Mouse (Mus musculus) intestine, embryonic 16.5 days (tissue): Measurements from ENCODE around the gene Osm. TPM values are rescaled to one million over a fixed set of nuclear protein-coding genes. Genes with fewer than 3 reads are reported as not detected.

Source experiments
- ATAC-seq: fragments of 200-750 bp; cut with Nextera tagmentation; 2 replicates; pipeline ENCODE4 v1.8.0; 2017; ENCODE audit warnings: moderate TSS enrichment, moderate library complexity
- H3K27ac ChIP-seq: fragments of 300-500 bp; sonication (generic); 2 replicates; pipeline ENCODE4 v1.5.1; 2014; ENCODE audit warnings: mild to moderate bottlenecking, low read length
- H3K27me3 ChIP-seq: fragments of 300-500 bp; sonication (generic); replicated peaks from 2 replicates; pipeline ENCODE4 v1.6.1; 2014; ENCODE audit warnings: low read length, control low read depth, mixed read lengths; ENCODE audit not compliant: control insufficient read depth, insufficient read depth
- H3K36me3 ChIP-seq: fragments of 300-500 bp; sonication (generic); 2 replicates; pipeline ENCODE4 v1.6.1; 2014; ENCODE audit warnings: low read length, control low read depth; ENCODE audit not compliant: control insufficient read depth, insufficient read depth
- H3K4me1 ChIP-seq: fragments of 300-500 bp; sonication (generic); 2 replicates; pipeline ENCODE4 v1.6.1; 2014; ENCODE audit warnings: low read length, control low read depth, mixed read lengths; ENCODE audit not compliant: control insufficient read depth, insufficient read depth
- H3K4me2 ChIP-seq: fragments of 300-500 bp; sonication (generic); 2 replicates; pipeline ENCODE4 v1.6.1; 2014; ENCODE audit warnings: low read depth, low read length, control low read depth
- H3K4me3 ChIP-seq: fragments of 300-500 bp; sonication (generic); 2 replicates; pipeline ENCODE4 v1.5.1; 2014; ENCODE audit warnings: mild to moderate bottlenecking, low read length
- H3K9ac ChIP-seq: fragments of 300-500 bp; sonication (generic); 2 replicates; pipeline ENCODE4 v1.6.1; 2014; ENCODE audit warnings: low read depth, low read length
- H3K9me3 ChIP-seq: fragments of 300-500 bp; sonication (generic); 2 replicates; pipeline ENCODE4 v1.6.1; 2016; ENCODE audit warnings: low read length, control low read depth; ENCODE audit not compliant: control insufficient read depth
- WGBS: fragments of 180-500 bp; shearing (Covaris S2); extraction: QIAGEN DNeasy Blood & Tissue Kit; methylation state at CpG from one replicate; pipeline ENCODE4 v1.1.7; 2014; 5-methylcytosine and 5-hydroxymethylcytosine counted together
- polyA plus RNA-seq: library from polyadenylated mRNA; unstranded; fragments of >200 nt; fragmentation: Nextera tagmentation; extraction: Ambion mirVana; gene quantifications from 2 replicates; pipeline ENCODE4 v1.2.1, GENCODE M21; 2015

The Osm gene
- polyA plus RNA-seq, 1 experiment from 2014 or later = 0.12 TPM

DNA sequence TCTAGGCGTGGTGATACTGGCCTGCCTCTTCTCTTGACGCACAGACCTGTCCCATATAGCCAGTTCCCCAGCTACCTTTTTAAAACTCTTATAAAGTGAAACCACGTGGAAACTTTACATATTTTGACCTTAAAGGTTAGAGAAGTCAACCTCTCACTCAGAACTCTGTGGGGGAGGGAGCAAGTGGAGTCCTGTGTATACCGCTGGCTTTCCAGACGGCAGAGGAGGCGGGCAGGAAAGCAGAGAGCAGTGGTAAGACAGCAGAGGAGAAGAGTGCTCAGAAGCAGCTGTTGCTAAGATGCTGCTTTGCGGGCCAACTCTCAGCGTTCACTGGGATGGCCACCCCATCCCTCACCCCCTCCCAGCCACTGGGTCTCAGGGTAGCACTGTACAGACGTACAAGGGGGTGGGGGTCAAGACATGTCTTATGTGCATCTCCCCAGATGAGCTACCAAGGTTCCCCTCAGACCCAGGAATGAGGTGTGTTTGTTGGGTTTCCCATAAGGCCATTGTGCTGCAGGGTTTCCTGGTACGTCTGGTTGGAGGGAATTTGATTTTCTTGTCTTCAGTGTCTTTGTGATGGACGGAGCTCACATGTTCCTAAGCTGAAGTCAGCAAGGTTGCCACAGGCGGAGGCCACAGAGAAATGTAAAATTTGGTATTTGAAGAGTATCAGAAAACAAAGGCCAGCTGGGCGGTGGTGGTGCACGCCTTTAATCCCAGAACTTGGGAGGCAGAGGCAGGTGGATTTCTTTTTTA is 11.2 kb downstream of the Osm start:
- H3K4me3 ChIP-seq = no peak overlapping the region
- no peaks in the 10 kb centered on the region for H3K36me3 ChIP-seq
- 70% methylated on average over 14 of the region's 14 CpGs for WGBS
- no peaks in the 10 kb centered on the region for H3K27me3 ChIP-seq
- no peaks in the 10 kb centered on the region for H3K9me3 ChIP-seq
- H3K4me1 ChIP-seq = no peaks in the 10 kb centered on the region
- no peak overlapping the region for H3K9ac ChIP-seq
- ATAC-seq = no peak
- H3K27ac ChIP-seq = no peak overlapping the region
- no peak overlapping the region for H3K4me2 ChIP-seq

DNA sequence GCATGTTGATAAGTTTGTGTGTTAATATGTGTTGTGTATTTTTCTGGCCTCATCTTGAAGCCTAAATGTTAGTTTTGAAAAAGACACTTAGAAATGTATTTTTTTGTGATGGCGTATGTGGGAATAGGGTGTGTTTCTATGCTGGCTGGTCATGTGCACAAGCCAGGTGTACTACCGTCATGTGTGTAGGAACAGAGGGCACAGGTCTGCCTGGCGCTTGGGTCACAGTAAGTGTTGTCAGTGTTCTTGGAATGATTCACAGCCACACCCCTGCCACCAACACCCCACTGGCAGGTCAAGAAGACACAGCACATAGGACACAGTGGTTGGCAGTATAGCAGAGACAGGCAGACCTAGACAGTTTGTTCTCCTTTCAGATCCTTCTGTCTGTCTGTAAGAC is 12.9 kb downstream of the Osm start:
- no peaks in the 10 kb centered on the region for H3K9me3 ChIP-seq
- no peak overlapping the region for H3K9ac ChIP-seq
- H3K36me3 ChIP-seq = no peaks in the 10 kb centered on the region
- ATAC-seq = peak; percentile 61; the same call in 1 of the 2 replicates
- H3K4me1 ChIP-seq = no peaks in the 10 kb centered on the region
- WGBS = 80% methylated on average over 3 of the region's 3 CpGs
- no peak overlapping the region for H3K27ac ChIP-seq
- H3K4me3 ChIP-seq = no peak overlapping the region
- H3K27me3 ChIP-seq = no peaks in the 10 kb centered on the region
- no peak overlapping the region for H3K4me2 ChIP-seq

DNA sequence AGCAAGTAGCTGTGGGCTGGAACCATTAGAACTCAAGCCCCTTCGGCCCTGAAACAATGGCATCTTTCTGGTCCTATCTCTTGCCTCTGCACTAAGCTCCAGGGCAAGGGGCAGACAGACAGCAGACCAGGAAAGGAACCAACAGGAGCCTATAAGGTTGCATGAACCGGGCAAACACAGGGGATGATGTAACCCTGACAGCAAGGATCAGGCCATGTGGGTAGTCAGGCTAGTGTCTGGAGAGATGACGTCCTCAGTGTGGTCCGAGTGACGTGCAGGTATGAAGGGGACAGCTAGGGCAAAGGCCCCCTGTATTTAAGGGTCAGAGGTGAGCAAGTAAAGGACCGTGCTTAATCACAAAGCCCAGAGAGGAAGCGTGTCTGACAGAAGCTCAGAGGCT is 14.1 kb downstream of the Osm start:
- Histone ChIP-seq H3K4me1 (no peaks in the 10 kb centered on the region), H3K9me3 (no peaks in the 10 kb centered on the region), H3K27ac (no peak overlapping the region), H3K4me3 (no peak overlapping the region), H3K4me2 (no peak overlapping the region), H3K27me3 (no peaks in the 10 kb centered on the region), H3K9ac (no peak overlapping the region), H3K36me3 (no peaks in the 10 kb centered on the region)
- ATAC-seq = 0 out of 2 replicates have a peak, but pooled peaks have one; percentile 19
- WGBS = 76% methylated on average over 7 of the region's 7 CpGs

- no peak for ATAC-seq
Observed at GRCm38 (mm10) chr11:4251376-4251775, 15.2 kb downstream of the Osm start.

GRCm38 (mm10) chr11:4252886-4253285 is 16.7 kb downstream of the Osm start:
- 0 out of 2 replicates have a peak, but pooled peaks cover 3% of the 10 kb centered on the region for H3K4me1 ChIP-seq
- WGBS = 78% methylated on average over 2 of the region's 2 CpGs
- no peak overlapping the region for H3K4me3 ChIP-seq
- H3K9me3 ChIP-seq = no peaks in the 10 kb centered on the region
- ATAC-seq = no peak
- H3K27ac ChIP-seq = no peak overlapping the region
- H3K36me3 ChIP-seq = no peaks in the 10 kb centered on the region
- no peak overlapping the region for H3K4me2 ChIP-seq
- H3K27me3 ChIP-seq = no peaks in the 10 kb centered on the region
- H3K9ac ChIP-seq = no peak overlapping the region

More at GRCm38 (mm10) chr11:4251376-4251775, 15.2 kb downstream of the Osm start:
- H3K27ac ChIP-seq = no peak overlapping the region
- H3K9ac ChIP-seq = no peak overlapping the region
- H3K4me2 ChIP-seq = no peak overlapping the region
- H3K36me3 ChIP-seq = no peaks in the 10 kb centered on the region
- no peak overlapping the region for H3K4me3 ChIP-seq
- 71% methylated on average over 3 of the region's 3 CpGs for WGBS
- no peaks in the 10 kb centered on the region for H3K9me3 ChIP-seq
- H3K27me3 ChIP-seq = no peaks in the 10 kb centered on the region
- 0 out of 2 replicates have a peak, but pooled peaks cover 3% of the 10 kb centered on the region for H3K4me1 ChIP-seq

- peak within 1 kb of the TSS; percentile 91 for H3K27ac ChIP-seq
Observed at GRCm38 (mm10) chr11:4256846-4257607, 20.8 kb downstream of the Osm start, which contains the start of gene Lif. Gene Lif, plus strand, starts transcription at chr11:4257557.

GRCm38 (mm10) chr11:4257756-4258155 is 21.5 kb downstream of the Osm start:
- Histone ChIP-seq H3K4me1 (peaks cover 34% of the 10 kb centered on the region), H3K27me3 (no peaks in the 10 kb centered on the region), H3K36me3 (no peaks in the 10 kb centered on the region), H3K4me3 (peak overlapping the region; percentile 22), H3K4me2 (peak overlapping the region; percentile 42), H3K9ac (peak overlapping the region; percentile 64), H3K9me3 (no peaks in the 10 kb centered on the region), H3K27ac (peak overlapping the region; percentile 91)
- no peak for ATAC-seq
- 56% methylated on average over 5 of the region's 5 CpGs for WGBS

More at GRCm38 (mm10) chr11:4256846-4257607, 20.8 kb downstream of the Osm start, which contains the start of gene Lif:
- Histone ChIP-seq H3K9ac (peak within 1 kb of the TSS; percentile 64), H3K9me3 (no peaks in the 10 kb centered on the region), H3K4me2 (peak within 1 kb of the TSS; percentile 42), H3K4me3 (peak within 1 kb of the TSS; percentile 22), H3K27me3 (no peaks in the 10 kb centered on the region), H3K36me3 (no peaks in the 10 kb centered on the region), H3K4me1 (peaks cover 31% of the 10 kb centered on the region)
- WGBS = 47% methylated on average over 11 of the region's 11 CpGs
- ATAC-seq = peak; percentile 86

- Histone ChIP-seq H3K27ac (no peak overlapping the region), H3K4me1 (peaks cover 43% of the 10 kb centered on the region), H3K36me3 (no peaks in the 10 kb centered on the region), H3K27me3 (no peaks in the 10 kb centered on the region), H3K4me2 (peak overlapping the region; percentile 42), H3K9ac (0 out of 2 replicates have a peak overlapping the region, but pooled peaks have one; percentile 64), H3K9me3 (no peaks in the 10 kb centered on the region), H3K4me3 (peak overlapping the region; percentile 22)
- under 1% methylated on average over 7 of the region's 7 CpGs for WGBS
- ATAC-seq = 0 out of 2 replicates have a peak, but pooled peaks have one; percentile 23
Observed at GRCm38 (mm10) chr11:4258657-4259082, 22.4 kb downstream of the Osm start.

DNA sequence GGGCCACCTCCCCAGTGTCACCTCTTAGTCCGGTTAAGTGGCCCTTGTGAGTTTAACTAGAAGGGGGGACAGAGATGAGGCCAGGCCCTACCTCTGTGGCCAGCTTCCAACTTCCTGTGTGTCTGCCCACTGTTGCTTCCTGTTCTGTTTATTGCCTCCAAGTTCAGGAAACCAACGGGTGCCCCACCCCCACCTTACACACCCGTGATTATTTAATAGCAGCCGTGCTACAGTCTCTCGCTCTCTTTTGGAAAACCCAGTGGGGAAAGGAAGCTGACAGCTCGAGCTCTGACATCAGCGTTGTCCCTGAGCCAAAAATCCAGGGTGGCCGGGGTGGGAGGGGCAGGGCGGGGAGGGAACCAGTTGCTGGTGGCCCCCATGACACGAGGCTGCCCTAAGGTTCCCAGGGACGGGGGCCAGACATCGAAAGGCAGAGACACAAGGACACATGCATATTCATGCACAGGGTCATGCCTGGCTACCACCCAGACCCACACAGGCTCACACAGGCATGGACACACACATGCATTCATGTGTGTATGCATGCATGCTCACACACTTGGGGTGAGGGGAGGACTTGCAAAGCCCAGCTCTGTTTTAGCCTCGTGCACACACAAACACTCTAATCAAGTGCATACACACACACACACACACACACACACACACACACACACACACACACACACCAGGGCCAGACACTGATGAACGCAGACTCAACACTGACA is 24.4 kb downstream of the Osm start:
- WGBS = 28% methylated on average over 14 of the region's 14 CpGs
- H3K4me2 ChIP-seq = peak overlapping the region; percentile 32

More for the DNA sequence above, 24.4 kb downstream of the Osm start:
- no peak for ATAC-seq
- peak overlapping the region; percentile 53 for H3K27ac ChIP-seq
- no peaks in the 10 kb centered on the region for H3K9me3 ChIP-seq
- no peak overlapping the region for H3K4me3 ChIP-seq
- no peaks in the 10 kb centered on the region for H3K27me3 ChIP-seq
- peaks cover 56% of the 10 kb centered on the region for H3K4me1 ChIP-seq
- peak overlapping the region; percentile 36; the same call in 1 of the 2 replicates for H3K9ac ChIP-seq
- no peaks in the 10 kb centered on the region for H3K36me3 ChIP-seq
